Mouse (Mus musculus): Measurements from ENCODE around the gene Nucb1. TPM values are rescaled to one million over a fixed set of nuclear protein-coding genes. Genes with fewer than 3 reads are reported as not detected.
A peak's percentile ranks its signal among the peaks of the same experiment; 100 is the strongest.
"Not testable (repeated sequence)": the region's sequence is repeated elsewhere in the genome, so short reads cannot be mapped to it uniquely, and the experiment has no call there.

Gene Nucb1
- polyA plus RNA-seq, 1 experiment from 2014 or later = 229 TPM

DNA sequence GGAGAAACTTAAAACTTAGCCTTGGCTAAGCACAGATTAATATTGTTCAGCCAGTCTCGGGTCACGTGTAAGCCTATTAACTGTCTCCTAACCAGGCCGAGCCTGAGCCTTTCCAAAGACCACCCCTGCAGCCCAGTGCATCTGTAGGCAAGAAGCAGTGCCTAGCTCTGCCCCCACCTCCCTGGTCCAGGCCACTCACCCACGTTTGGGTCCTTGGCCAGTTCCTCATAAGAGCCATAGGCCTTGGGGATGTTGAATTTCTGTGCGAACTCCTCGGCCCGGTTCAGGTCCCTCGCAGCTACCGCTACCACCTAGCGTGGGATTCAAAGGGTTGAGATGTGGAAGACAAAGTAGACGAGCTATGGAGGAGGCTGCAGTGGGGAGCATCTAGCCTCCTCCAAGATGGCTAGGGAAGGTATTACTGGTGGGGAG lies 22.3 kb downstream of the Nucb1 start:
- peak overlapping the region; percentile 72 for H3K4me2 ChIP-seq (ENCODE audit: low read depth, low read length)
- H3K4me1 ChIP-seq (ENCODE audit: control insufficient read depth, insufficient read depth, low read length) = peaks cover 13% of the 10 kb centered on the region
- ATAC-seq (ENCODE audit: insufficient read depth, low FRiP score) = peak; percentile 14; the same call in 1 of the 2 replicates
- H3K27ac ChIP-seq (ENCODE audit: low read length) = peak overlapping the region; percentile 56; the same call in 1 of the 2 replicates
- H3K36me3 ChIP-seq (ENCODE audit: control insufficient read depth, insufficient read depth, low read length) = 0 out of 2 replicates have a peak, but pooled peaks cover 2% of the 10 kb centered on the region
- 47% methylated on average over 11 of the region's 11 CpGs for WGBS
- peak overlapping the region; percentile 49 for H3K4me3 ChIP-seq (replicated peaks; ENCODE audit: low read length)
- H3K27me3 ChIP-seq (ENCODE audit: control insufficient read depth, insufficient read depth, low read length) = no peaks in the 10 kb centered on the region
- peak overlapping the region; percentile 74 for H3K9ac ChIP-seq (ENCODE audit: low read length)
- no peaks in the 10 kb centered on the region for H3K9me3 ChIP-seq (replicated peaks; ENCODE audit: control insufficient read depth, low read length)

DNA sequence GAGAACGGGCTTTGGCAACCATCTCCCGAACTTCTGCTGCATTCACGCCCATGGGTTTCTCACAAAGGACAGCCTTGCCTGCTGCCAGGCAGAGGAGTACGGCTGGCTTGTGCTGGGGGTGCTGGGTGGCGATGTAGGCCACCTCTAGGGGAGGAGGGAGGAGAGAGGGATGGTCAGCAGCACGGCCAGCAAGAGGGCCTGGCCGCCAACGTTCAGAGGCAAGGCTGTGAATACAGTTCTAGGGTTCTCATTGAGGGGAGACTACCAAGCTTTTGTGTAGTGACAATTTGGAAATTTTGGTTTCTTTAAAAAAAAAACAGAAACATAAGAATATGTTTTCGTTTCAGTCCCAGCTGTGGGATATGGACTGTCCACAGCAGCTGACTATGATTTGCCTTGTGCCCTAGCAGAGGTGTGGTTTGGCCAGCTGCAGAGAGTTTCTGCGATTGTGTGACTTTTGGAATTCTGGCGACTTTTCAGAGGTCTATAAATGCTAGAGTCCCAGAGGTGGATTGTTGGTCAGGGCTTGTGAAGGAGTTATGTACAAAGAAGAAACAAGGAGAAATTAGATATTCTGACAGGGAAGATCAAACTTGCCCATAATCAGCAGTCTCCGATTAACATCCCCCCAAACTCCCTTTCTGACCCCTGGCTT lies 23.3 kb downstream of the Nucb1 start, which contains the start of gene Gm45808:
Gm45808 (minus strand) TSS at position 51 of the 655 bp plus-strand sequence.
- H3K4me2 ChIP-seq (ENCODE audit: low read depth, low read length) = no peak within 1 kb of the TSS
- no peak within 1 kb of the TSS for H3K27ac ChIP-seq (ENCODE audit: low read length)
- no peaks in the 10 kb centered on the region for H3K9me3 ChIP-seq (replicated peaks; ENCODE audit: control insufficient read depth, low read length)
- H3K4me3 ChIP-seq (replicated peaks; ENCODE audit: low read length) = no peak within 1 kb of the TSS
- peaks cover 11% of the 10 kb centered on the region for H3K4me1 ChIP-seq (ENCODE audit: control insufficient read depth, insufficient read depth, low read length)
- no peak for ATAC-seq (ENCODE audit: insufficient read depth, low FRiP score)
- H3K36me3 ChIP-seq (ENCODE audit: control insufficient read depth, insufficient read depth, low read length) = no peaks in the 10 kb centered on the region
- H3K27me3 ChIP-seq (ENCODE audit: control insufficient read depth, insufficient read depth, low read length) = no peaks in the 10 kb centered on the region
- 76% methylated on average over 12 of the region's 12 CpGs for WGBS
- no peak within 1 kb of the TSS for H3K9ac ChIP-seq (ENCODE audit: low read length)

DNA sequence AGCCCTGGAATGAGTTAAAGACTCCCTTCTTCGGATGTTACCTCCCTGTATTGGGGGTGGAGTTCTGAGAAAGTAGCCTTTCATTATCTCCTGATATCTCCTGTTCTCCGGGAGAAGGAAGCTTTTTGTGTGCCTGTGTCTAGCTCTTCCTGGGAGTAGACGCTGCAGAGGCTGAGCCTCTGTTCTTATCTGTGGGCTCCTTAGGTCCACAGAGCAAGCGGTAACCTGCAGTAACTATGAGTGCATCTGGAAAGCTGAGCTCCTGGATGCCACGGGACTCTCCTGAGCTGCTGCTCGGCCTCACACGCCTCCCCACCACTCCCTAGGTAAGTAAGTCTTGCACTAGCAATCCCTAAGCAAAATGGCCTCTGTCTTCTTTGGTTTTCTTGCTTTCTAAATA lies 24.0 kb downstream of the Nucb1 start:
- WGBS = 53% methylated on average over 7 of the region's 7 CpGs
- no peaks in the 10 kb centered on the region for H3K36me3 ChIP-seq (ENCODE audit: control insufficient read depth, insufficient read depth, low read length)

DNA sequence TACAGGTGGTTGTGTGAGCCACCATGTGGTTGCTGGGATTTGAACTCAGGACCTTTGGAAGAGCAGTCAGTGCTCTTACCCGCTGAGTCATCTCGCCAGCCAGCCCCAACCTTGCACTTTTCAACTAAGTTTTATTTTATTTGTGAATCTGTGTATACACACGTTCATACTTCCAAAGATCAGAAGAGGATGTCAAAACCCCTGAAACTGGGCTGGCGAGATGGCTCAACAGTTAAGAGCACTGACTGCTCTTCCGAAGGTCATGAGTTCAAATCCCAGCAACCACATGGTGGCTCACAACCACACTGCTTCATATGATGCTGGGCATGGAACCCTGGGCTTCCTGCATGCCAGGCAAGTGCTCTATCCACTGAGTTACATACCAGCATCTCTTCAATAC lies 25.2 kb downstream of the Nucb1 start:
- not testable (repeated sequence) for H3K27ac ChIP-seq (ENCODE audit: low read length); H3K9me3 ChIP-seq (replicated peaks; ENCODE audit: control insufficient read depth, low read length)
- 87% methylated on average over 5 of the region's 5 CpGs for WGBS

More for the DNA sequence above, 24.0 kb downstream of the Nucb1 start:
- no peaks in the 10 kb centered on the region for H3K27me3 ChIP-seq (ENCODE audit: control insufficient read depth, insufficient read depth, low read length)
- no peak for ATAC-seq (ENCODE audit: insufficient read depth, low FRiP score)
- H3K4me2 ChIP-seq (ENCODE audit: low read depth, low read length) = no peak overlapping the region
- H3K9ac ChIP-seq (ENCODE audit: low read length) = no peak overlapping the region
- peaks cover 4% of the 10 kb centered on the region for H3K4me1 ChIP-seq (ENCODE audit: control insufficient read depth, insufficient read depth, low read length)
- H3K4me3 ChIP-seq (replicated peaks; ENCODE audit: low read length) = no peak overlapping the region
- no peaks in the 10 kb centered on the region for H3K9me3 ChIP-seq (replicated peaks; ENCODE audit: control insufficient read depth, low read length)
- H3K27ac ChIP-seq (ENCODE audit: low read length) = no peak overlapping the region

DNA sequence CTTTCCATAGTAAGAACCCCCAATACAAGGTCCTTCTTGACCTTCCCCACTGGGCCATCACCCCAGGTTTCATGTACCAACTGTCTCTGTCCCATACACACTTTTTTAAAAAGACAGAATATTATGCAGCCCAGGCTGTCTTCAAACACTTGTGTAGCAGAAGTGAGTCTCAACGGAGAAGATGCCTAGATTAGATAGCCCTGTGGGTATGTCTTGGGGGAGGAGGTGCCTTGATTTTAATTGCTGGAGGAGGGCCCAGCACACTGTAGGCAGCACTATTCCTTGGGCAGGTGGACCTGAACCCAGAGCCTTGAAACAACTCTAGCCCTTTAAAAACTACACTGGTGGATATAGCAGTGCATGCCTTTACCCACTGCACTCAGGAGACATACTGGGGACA lies 28.0 kb downstream of the Nucb1 start:
- Histone ChIP-seq H3K4me1 (ENCODE audit: control insufficient read depth, insufficient read depth, low read length) (0 out of 2 replicates have a peak, but pooled peaks cover 2% of the 10 kb centered on the region), H3K36me3 (ENCODE audit: control insufficient read depth, insufficient read depth, low read length) (no peaks in the 10 kb centered on the region), H3K27me3 (ENCODE audit: control insufficient read depth, insufficient read depth, low read length) (no peaks in the 10 kb centered on the region), H3K4me3 (replicated peaks; ENCODE audit: low read length) (no peak overlapping the region), H3K9ac (ENCODE audit: low read length) (no peak overlapping the region), H3K27ac (ENCODE audit: low read length) (no peak overlapping the region), H3K9me3 (replicated peaks; ENCODE audit: control insufficient read depth, low read length) (no peaks in the 10 kb centered on the region), H3K4me2 (ENCODE audit: low read depth, low read length) (no peak overlapping the region)
- WGBS = 74% methylated on average over 1 of the region's 1 CpGs
- no peak for ATAC-seq (ENCODE audit: insufficient read depth, low FRiP score)

More for the DNA sequence above, 25.2 kb downstream of the Nucb1 start:
- not testable (repeated sequence) for H3K9ac ChIP-seq (ENCODE audit: low read length); H3K4me2 ChIP-seq (ENCODE audit: low read depth, low read length); ATAC-seq (ENCODE audit: insufficient read depth, low FRiP score); H3K4me3 ChIP-seq (replicated peaks; ENCODE audit: low read length); H3K36me3 ChIP-seq (ENCODE audit: control insufficient read depth, insufficient read depth, low read length); H3K4me1 ChIP-seq (ENCODE audit: control insufficient read depth, insufficient read depth, low read length); H3K27me3 ChIP-seq (ENCODE audit: control insufficient read depth, insufficient read depth, low read length)

DNA sequence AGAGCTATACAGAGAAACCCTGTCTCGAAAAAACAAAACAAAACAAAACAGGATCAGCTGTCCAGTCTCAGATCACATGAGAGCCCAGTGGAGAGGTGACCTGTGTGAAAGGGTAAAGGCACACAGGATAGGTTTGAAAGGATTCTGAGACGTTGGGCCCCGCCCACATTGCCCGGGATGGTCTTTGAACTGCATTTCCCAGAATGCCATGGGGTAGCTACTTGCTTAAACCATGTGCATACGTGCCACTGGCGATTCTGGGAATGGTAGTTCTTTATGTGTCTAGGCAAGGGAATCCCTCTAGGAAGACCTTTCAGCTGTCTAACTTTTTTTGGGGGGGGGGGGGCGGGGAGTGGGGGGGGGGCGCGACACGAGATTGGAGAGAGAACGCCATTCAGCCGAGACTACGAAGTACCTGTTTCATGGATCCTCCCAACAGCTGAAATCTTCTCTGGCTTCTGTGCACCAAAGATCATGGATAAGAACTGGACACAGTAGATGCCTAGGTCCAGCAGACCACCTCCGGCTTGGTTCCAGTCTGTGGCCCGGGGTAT lies 28.8 kb downstream of the Nucb1 start, which contains the start of gene Tulp2:
Tulp2 (plus strand) TSS at position 504 of the 554 bp plus-strand sequence.
- no peaks in the 10 kb centered on the region for H3K9me3 ChIP-seq (replicated peaks; ENCODE audit: control insufficient read depth, low read length)
- no peak within 1 kb of the TSS for H3K4me2 ChIP-seq (ENCODE audit: low read depth, low read length)
- H3K4me1 ChIP-seq (ENCODE audit: control insufficient read depth, insufficient read depth, low read length) = 0 out of 2 replicates have a peak, but pooled peaks cover 2% of the 10 kb centered on the region
- H3K9ac ChIP-seq (ENCODE audit: low read length) = no peak within 1 kb of the TSS
- peak; percentile 84 for ATAC-seq (ENCODE audit: insufficient read depth, low FRiP score)
- no peaks in the 10 kb centered on the region for H3K27me3 ChIP-seq (ENCODE audit: control insufficient read depth, insufficient read depth, low read length)
- H3K4me3 ChIP-seq (replicated peaks; ENCODE audit: low read length) = no peak within 1 kb of the TSS
- 53% methylated on average over 15 of the region's 15 CpGs for WGBS
- H3K27ac ChIP-seq (ENCODE audit: low read length) = no peak within 1 kb of the TSS
- no peaks in the 10 kb centered on the region for H3K36me3 ChIP-seq (ENCODE audit: control insufficient read depth, insufficient read depth, low read length)

DNA sequence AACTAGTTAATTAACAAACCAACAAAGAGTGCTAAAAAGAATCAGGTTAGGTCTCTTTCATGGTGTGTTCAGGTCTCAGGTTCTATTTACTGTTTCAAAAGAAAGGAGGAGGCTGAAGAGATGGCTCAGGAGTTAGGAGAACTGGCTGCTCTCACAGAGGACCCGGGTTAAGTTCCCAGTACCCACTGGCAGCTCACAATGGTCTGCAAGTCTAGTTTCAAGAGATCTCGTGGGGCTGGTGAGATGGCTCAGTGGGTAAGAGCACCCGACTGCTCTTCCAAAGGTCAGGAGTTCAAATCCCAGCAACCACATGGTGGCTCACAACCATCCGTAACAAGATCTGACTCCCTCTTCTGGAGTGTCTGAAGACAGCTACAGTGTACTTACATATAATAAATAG lies 29.9 kb downstream of the Nucb1 start:
- H3K4me2 ChIP-seq (ENCODE audit: low read depth, low read length); H3K9me3 ChIP-seq (replicated peaks; ENCODE audit: control insufficient read depth, low read length); H3K36me3 ChIP-seq (ENCODE audit: control insufficient read depth, insufficient read depth, low read length); H3K27ac ChIP-seq (ENCODE audit: low read length); H3K4me1 ChIP-seq (ENCODE audit: control insufficient read depth, insufficient read depth, low read length); H3K4me3 ChIP-seq (replicated peaks; ENCODE audit: low read length); ATAC-seq (ENCODE audit: insufficient read depth, low FRiP score); H3K9ac ChIP-seq (ENCODE audit: low read length); H3K27me3 ChIP-seq (ENCODE audit: control insufficient read depth, insufficient read depth, low read length): not testable (repeated sequence)
- 74% methylated on average over 3 of the region's 4 CpGs for WGBS

DNA sequence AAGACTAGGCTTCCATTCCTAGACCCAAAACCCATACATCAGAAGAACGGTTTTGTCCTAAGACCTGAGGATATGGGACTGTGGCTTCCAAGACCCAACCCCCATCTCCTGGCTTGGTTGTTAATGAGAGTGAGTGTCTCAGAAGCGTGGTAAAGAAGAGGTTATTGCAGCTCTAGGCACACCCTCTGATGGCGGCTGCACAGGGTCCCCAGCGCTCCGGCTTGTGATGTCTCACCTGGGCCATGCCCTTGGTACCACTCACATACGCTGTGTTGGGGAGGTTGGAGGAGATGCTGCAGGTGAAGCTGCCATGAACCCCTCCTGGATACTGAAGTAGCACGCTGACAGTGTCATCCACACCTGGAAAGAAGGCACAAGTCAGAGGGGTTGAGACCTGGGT lies 31.4 kb downstream of the Nucb1 start:
- ATAC-seq (ENCODE audit: insufficient read depth, low FRiP score) = no peak
- Histone ChIP-seq H3K4me3 (replicated peaks; ENCODE audit: low read length) (no peak overlapping the region), H3K36me3 (ENCODE audit: control insufficient read depth, insufficient read depth, low read length) (no peaks in the 10 kb centered on the region), H3K9me3 (replicated peaks; ENCODE audit: control insufficient read depth, low read length) (no peaks in the 10 kb centered on the region), H3K27me3 (ENCODE audit: control insufficient read depth, insufficient read depth, low read length) (no peaks in the 10 kb centered on the region), H3K9ac (ENCODE audit: low read length) (no peak overlapping the region), H3K4me2 (ENCODE audit: low read depth, low read length) (no peak overlapping the region), H3K27ac (ENCODE audit: low read length) (no peak overlapping the region), H3K4me1 (ENCODE audit: control insufficient read depth, insufficient read depth, low read length) (0 out of 2 replicates have a peak, but pooled peaks cover 2% of the 10 kb centered on the region)
- WGBS = 93% methylated on average over 7 of the region's 7 CpGs

DNA sequence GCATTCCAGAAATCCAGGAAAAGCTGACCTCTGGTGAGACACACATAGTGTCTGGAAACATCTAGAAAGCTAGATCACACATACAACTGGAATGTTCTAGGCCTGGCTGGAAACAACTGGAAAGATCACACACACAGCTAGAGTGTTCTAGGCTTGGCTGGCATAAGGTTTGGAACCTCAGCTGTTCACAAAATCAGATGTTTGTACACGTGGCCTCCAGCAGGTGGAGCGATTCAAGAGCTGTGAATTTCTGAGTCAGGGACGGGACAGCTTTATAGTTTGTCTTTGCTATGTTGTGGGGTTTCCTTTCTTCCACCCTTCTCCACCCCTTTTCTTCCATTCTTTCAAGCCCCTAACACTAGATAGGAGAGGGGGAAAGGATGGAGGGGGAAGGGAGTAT lies 33.2 kb downstream of the Nucb1 start:
- Histone ChIP-seq H3K4me3 (replicated peaks; ENCODE audit: low read length) (no peak overlapping the region), H3K4me1 (ENCODE audit: control insufficient read depth, insufficient read depth, low read length) (0 out of 2 replicates have a peak, but pooled peaks cover 2% of the 10 kb centered on the region), H3K9me3 (replicated peaks; ENCODE audit: control insufficient read depth, low read length) (no peaks in the 10 kb centered on the region), H3K4me2 (ENCODE audit: low read depth, low read length) (no peak overlapping the region), H3K27me3 (ENCODE audit: control insufficient read depth, insufficient read depth, low read length) (no peaks in the 10 kb centered on the region), H3K36me3 (ENCODE audit: control insufficient read depth, insufficient read depth, low read length) (no peaks in the 10 kb centered on the region), H3K9ac (ENCODE audit: low read length) (no peak overlapping the region), H3K27ac (ENCODE audit: low read length) (no peak overlapping the region)
- ATAC-seq (ENCODE audit: insufficient read depth, low FRiP score) = no peak
- 6% methylated on average over 3 of the region's 3 CpGs for WGBS
